Mouse (Mus musculus) CH12.LX (cell line): Measurements from ENCODE around the gene Dcxr. TPM values are rescaled to one million over a fixed set of nuclear protein-coding genes. Genes with fewer than 3 reads are reported as not detected.

ENCODE experiments used
- polyA plus RNA-seq: library from polyadenylated mRNA; unstranded; fragments of >175 nt; gene quantifications from 2 replicates; pipeline ENCODE4 v1.2.1, GENCODE M21; 2012; ENCODE audit warnings: low read depth; ENCODE audit not compliant: insufficient read length
- total RNA-seq, 2 experiments: library from RNA; depleted of rRNA; stranded (reverse); fragments of 300-350 nt in 1 of 2; fragments of >200 nt in 1 of 2; gene quantifications; 2 replicates each; pipeline ENCODE4 v1.2.3; 2012 to 2014

The Dcxr gene
- total and polyA plus RNA-seq, 3 experiments = 23.3 to 74.7 (median 24.1) TPM

Other genes with a start within 250 kb of the Dcxr start
Only the 20 nearest of the 28 such genes appear.
- gene Arhgdia, start 145.7 kb downstream of the Dcxr start, total RNA-seq (2012; rRNA removed) = 417 and 467 TPM in 2 replicates
- 126 and 172 TPM in 2 replicates for gene Arhgdia, start 145.7 kb downstream of the Dcxr start, total RNA-seq (2014; rRNA removed)
- 957 and 958 TPM in 2 replicates for gene Arhgdia, start 145.7 kb downstream of the Dcxr start, polyA plus RNA-seq
- 582 and 793 TPM in 2 replicates for gene Alyref, start 128.9 kb downstream of the Dcxr start, total RNA-seq (2012; rRNA removed)
- 358 and 361 TPM in 2 replicates for gene Alyref, start 128.9 kb downstream of the Dcxr start, total RNA-seq (2014; rRNA removed)
- 444 and 451 TPM in 2 replicates for gene Alyref, start 128.9 kb downstream of the Dcxr start, polyA plus RNA-seq
- gene Anapc11, start 128.9 kb downstream of the Dcxr start, total RNA-seq (2012; rRNA removed) = 108 and 114 TPM in 2 replicates
- 51.7 and 57.0 TPM in 2 replicates for gene Anapc11, start 128.9 kb downstream of the Dcxr start, total RNA-seq (2014; rRNA removed)
- 142 and 145 TPM in 2 replicates for gene Anapc11, start 128.9 kb downstream of the Dcxr start, polyA plus RNA-seq
- gene Npb, start 118.8 kb downstream of the Dcxr start, total RNA-seq (2012; rRNA removed) = 0.55 TPM in 1 of 2 replicates, not detected in the other
- not detected in 2 replicates for gene Npb, start 118.8 kb downstream of the Dcxr start, total RNA-seq (2014; rRNA removed)
- 1.0 and 1.3 TPM in 2 replicates for gene Npb, start 118.8 kb downstream of the Dcxr start, polyA plus RNA-seq
- 166 and 175 TPM in 2 replicates for gene Pcyt2, start 109.3 kb downstream of the Dcxr start, total RNA-seq (2012; rRNA removed)
- 149 and 154 TPM in 2 replicates for gene Pcyt2, start 109.3 kb downstream of the Dcxr start, total RNA-seq (2014; rRNA removed)
- gene Pcyt2, start 109.3 kb downstream of the Dcxr start, polyA plus RNA-seq = 155 and 158 TPM in 2 replicates
- gene Sirt7, start 102.0 kb downstream of the Dcxr start, total RNA-seq (2012; rRNA removed) = 75.2 and 87.1 TPM in 2 replicates
- gene Sirt7, start 102.0 kb downstream of the Dcxr start, total RNA-seq (2014; rRNA removed) = 71.7 and 74.4 TPM in 2 replicates
- gene Sirt7, start 102.0 kb downstream of the Dcxr start, polyA plus RNA-seq = 84.4 and 91.3 TPM in 2 replicates
- gene Mafg, start 93.7 kb downstream of the Dcxr start, total RNA-seq (2012; rRNA removed) = 26.4 and 29.3 TPM in 2 replicates
- gene Mafg, start 93.7 kb downstream of the Dcxr start, total RNA-seq (2014; rRNA removed) = 14.6 and 17.0 TPM in 2 replicates
- 62.1 and 63.7 TPM in 2 replicates for gene Mafg, start 93.7 kb downstream of the Dcxr start, polyA plus RNA-seq
- 26.2 and 75.3 TPM in 2 replicates for gene Pycr1, start 83.5 kb downstream of the Dcxr start, total RNA-seq (2012; rRNA removed)
- 18.3 and 21.0 TPM in 2 replicates for gene Pycr1, start 83.5 kb downstream of the Dcxr start, total RNA-seq (2014; rRNA removed)
- 27.2 and 32.3 TPM in 2 replicates for gene Pycr1, start 83.5 kb downstream of the Dcxr start, polyA plus RNA-seq
- gene Myadml2, start 79.1 kb downstream of the Dcxr start, total RNA-seq (2012; rRNA removed) = 0.68 and 0.88 TPM in 2 replicates
- not detected in 2 replicates for gene Myadml2, start 79.1 kb downstream of the Dcxr start, total RNA-seq (2014; rRNA removed)
- gene Myadml2, start 79.1 kb downstream of the Dcxr start, polyA plus RNA-seq = not detected in 2 replicates
- not detected in 2 replicates for gene Notum, start 66.1 kb downstream of the Dcxr start, total RNA-seq (2012; rRNA removed)
- not detected in 2 replicates for gene Notum, start 66.1 kb downstream of the Dcxr start, total RNA-seq (2014; rRNA removed)
- not detected in 2 replicates for gene Notum, start 66.1 kb downstream of the Dcxr start, polyA plus RNA-seq
- gene Aspscr1, start 54.3 kb downstream of the Dcxr start, total RNA-seq (2012; rRNA removed) = 34.1 and 37.7 TPM in 2 replicates
- 24.9 and 27.3 TPM in 2 replicates for gene Aspscr1, start 54.3 kb downstream of the Dcxr start, total RNA-seq (2014; rRNA removed)
- gene Aspscr1, start 54.3 kb downstream of the Dcxr start, polyA plus RNA-seq = 62.4 and 69.9 TPM in 2 replicates
- gene Cenpx, start 13.5 kb downstream of the Dcxr start, total RNA-seq (2012; rRNA removed) = 101 and 103 TPM in 2 replicates
- 72.3 and 76.5 TPM in 2 replicates for gene Cenpx, start 13.5 kb downstream of the Dcxr start, total RNA-seq (2014; rRNA removed)
- gene Cenpx, start 13.5 kb downstream of the Dcxr start, polyA plus RNA-seq = 122 and 131 TPM in 2 replicates
- gene Lrrc45, start 13.4 kb downstream of the Dcxr start, total RNA-seq (2012; rRNA removed) = 31.3 and 35.6 TPM in 2 replicates
- 11.7 and 12.9 TPM in 2 replicates for gene Lrrc45, start 13.4 kb downstream of the Dcxr start, total RNA-seq (2014; rRNA removed)
- 20.3 and 23.8 TPM in 2 replicates for gene Lrrc45, start 13.4 kb downstream of the Dcxr start, polyA plus RNA-seq
- gene Rac3, start 5.8 kb downstream of the Dcxr start, total RNA-seq (2012; rRNA removed) = 8.9 and 9.9 TPM in 2 replicates
- gene Rac3, start 5.8 kb downstream of the Dcxr start, total RNA-seq (2014; rRNA removed) = 2.9 and 3.4 TPM in 2 replicates
- 5.5 and 8.3 TPM in 2 replicates for gene Rac3, start 5.8 kb downstream of the Dcxr start, polyA plus RNA-seq
- gene Cbr2, start 4.8 kb upstream of the Dcxr start, total RNA-seq (2012; rRNA removed) = 0.21 and 0.25 TPM in 2 replicates
- gene Cbr2, start 4.8 kb upstream of the Dcxr start, total RNA-seq (2014; rRNA removed) = not detected in 2 replicates
- not detected in 2 replicates for gene Cbr2, start 4.8 kb upstream of the Dcxr start, polyA plus RNA-seq
- 167 and 203 TPM in 2 replicates for gene Hmga1b, start 35.5 kb upstream of the Dcxr start, total RNA-seq (2012; rRNA removed)
- 105 and 126 TPM in 2 replicates for gene Hmga1b, start 35.5 kb upstream of the Dcxr start, total RNA-seq (2014; rRNA removed)
- gene Hmga1b, start 35.5 kb upstream of the Dcxr start, polyA plus RNA-seq = 368 and 414 TPM in 2 replicates
- gene Rfng, start 56.9 kb upstream of the Dcxr start, total RNA-seq (2012; rRNA removed) = 10.0 and 10.4 TPM in 2 replicates
- gene Rfng, start 56.9 kb upstream of the Dcxr start, total RNA-seq (2014; rRNA removed) = 3.8 and 4.3 TPM in 2 replicates
- gene Rfng, start 56.9 kb upstream of the Dcxr start, polyA plus RNA-seq = 14.2 and 17.6 TPM in 2 replicates
- 174 and 254 TPM in 2 replicates for gene Gps1, start 57.0 kb upstream of the Dcxr start, total RNA-seq (2012; rRNA removed)
- gene Gps1, start 57.0 kb upstream of the Dcxr start, total RNA-seq (2014; rRNA removed) = 184 and 188 TPM in 2 replicates
- gene Gps1, start 57.0 kb upstream of the Dcxr start, polyA plus RNA-seq = 141 and 158 TPM in 2 replicates
- gene Dus1l, start 69.1 kb upstream of the Dcxr start, total RNA-seq (2012; rRNA removed) = 120 and 164 TPM in 2 replicates
- gene Dus1l, start 69.1 kb upstream of the Dcxr start, total RNA-seq (2014; rRNA removed) = 98.7 and 105 TPM in 2 replicates
- gene Dus1l, start 69.1 kb upstream of the Dcxr start, polyA plus RNA-seq = 155 and 165 TPM in 2 replicates
- gene Fasn, start 97.3 kb upstream of the Dcxr start, total RNA-seq (2012; rRNA removed) = 186 and 279 TPM in 2 replicates
- 109 and 116 TPM in 2 replicates for gene Fasn, start 97.3 kb upstream of the Dcxr start, total RNA-seq (2014; rRNA removed)
- gene Fasn, start 97.3 kb upstream of the Dcxr start, polyA plus RNA-seq = 241 and 300 TPM in 2 replicates